Mouse (Mus musculus): ENCODE measurements around the gene Elfn1. TPM values are rescaled to one million over a fixed set of nuclear protein-coding genes. Genes with fewer than 3 reads are reported as not detected.

Gene Elfn1
- polyA plus RNA-seq, 1 experiment from 2014 or later, result 5.1 TPM

GRCm38 (mm10) chr5:140006861-140007260 lies 99.1 kb downstream of the Elfn1 start:
- WGBS, result 76% methylated on average over 8 of the region's 8 CpGs
- H3K9ac ChIP-seq (replicated peaks; ENCODE audit: low read depth, low read length), result no peak overlapping the region
- no peak overlapping the region for H3K4me3 ChIP-seq (ENCODE audit: low read depth, low read length)
- H3K36me3 ChIP-seq (ENCODE audit: control insufficient read depth, insufficient read depth, low read length), result no peaks in the 10 kb centered on the region
- H3K9me3 ChIP-seq (ENCODE audit: control insufficient read depth, low read length), result no peaks in the 10 kb centered on the region
- no peak overlapping the region for H3K27ac ChIP-seq (ENCODE audit: low read depth, low read length)
- H3K27me3 ChIP-seq (ENCODE audit: control insufficient read depth, insufficient read depth, low read length), result no peaks in the 10 kb centered on the region
- no peak for ATAC-seq (ENCODE audit: low read depth)
- no peak overlapping the region for H3K4me2 ChIP-seq (ENCODE audit: low read depth, low read length)
- 0 out of 2 replicates have a peak, but pooled peaks cover 4% of the 10 kb centered on the region for H3K4me1 ChIP-seq (ENCODE audit: control insufficient read depth, insufficient read depth, low read length)

DNA sequence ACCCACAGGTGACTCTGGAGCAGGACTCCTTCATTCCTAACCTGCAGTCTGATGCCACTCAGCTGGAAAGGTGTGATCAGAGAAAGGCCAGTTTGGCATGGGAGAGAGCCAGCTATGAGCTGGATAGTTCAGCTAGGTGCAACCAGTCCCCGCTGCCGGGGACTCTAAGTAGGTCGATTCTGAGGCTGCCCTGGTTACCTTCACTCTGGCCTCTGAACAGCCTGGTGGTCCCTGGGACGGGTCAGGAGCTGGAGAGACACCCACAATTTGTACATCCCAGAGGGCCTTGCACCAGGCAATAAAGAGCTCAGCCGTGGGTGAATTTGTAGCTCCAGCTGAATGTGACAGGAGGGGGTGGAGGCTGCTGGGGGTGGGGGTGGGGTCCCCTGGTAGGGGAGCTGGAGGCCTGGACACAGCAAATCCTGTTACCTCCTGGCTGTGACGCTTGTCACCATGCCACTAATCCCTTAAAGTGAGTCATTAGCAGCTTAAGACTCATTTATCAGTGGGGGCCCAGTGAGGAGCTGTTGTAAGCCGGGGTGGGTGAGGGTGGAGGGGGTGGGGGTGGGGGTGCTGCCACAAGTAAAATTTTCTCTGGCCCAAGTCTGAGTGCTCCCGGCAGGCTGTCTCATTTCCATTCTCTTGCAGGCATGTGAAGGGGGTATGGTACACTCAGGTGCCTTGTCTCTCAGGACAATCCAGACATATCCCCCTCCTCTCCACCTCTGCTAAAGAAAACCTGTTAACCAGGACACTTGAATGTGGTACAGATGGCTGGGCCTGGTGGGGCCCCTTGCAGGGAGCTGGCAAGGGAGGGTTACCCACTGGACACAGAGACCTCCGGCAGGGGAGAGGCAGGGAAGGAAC lies 100.1 kb downstream of the Elfn1 start:
- Histone ChIP-seq H3K9ac (replicated peaks; ENCODE audit: low read depth, low read length) (no peak overlapping the region), H3K27me3 (ENCODE audit: control insufficient read depth, insufficient read depth, low read length) (no peaks in the 10 kb centered on the region), H3K4me1 (ENCODE audit: control insufficient read depth, insufficient read depth, low read length) (0 out of 2 replicates have a peak, but pooled peaks cover 4% of the 10 kb centered on the region), H3K4me2 (ENCODE audit: low read depth, low read length) (no peak overlapping the region), H3K27ac (ENCODE audit: low read depth, low read length) (no peak overlapping the region), H3K9me3 (ENCODE audit: control insufficient read depth, low read length) (no peaks in the 10 kb centered on the region), H3K36me3 (ENCODE audit: control insufficient read depth, insufficient read depth, low read length) (no peaks in the 10 kb centered on the region), H3K4me3 (ENCODE audit: low read depth, low read length) (no peak overlapping the region)
- 44% methylated on average over 9 of the region's 9 CpGs for WGBS
- no peak for ATAC-seq (ENCODE audit: low read depth)

DNA sequence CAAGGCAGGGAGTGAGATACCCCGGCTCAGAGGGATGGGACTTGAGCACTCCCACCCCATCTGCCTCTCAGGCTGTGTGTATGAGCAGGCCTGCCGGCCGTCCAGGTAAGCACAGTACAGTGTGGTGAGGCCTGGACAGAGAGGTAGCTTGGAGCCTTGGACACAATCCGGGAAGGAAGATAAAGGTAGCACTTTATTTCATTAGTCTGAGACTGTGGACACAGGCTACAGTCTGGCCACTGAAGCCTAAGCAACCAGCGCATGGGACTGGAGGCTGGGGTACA lies 100.7 kb downstream of the Elfn1 start:
- ATAC-seq (ENCODE audit: low read depth), result no peak
- Histone ChIP-seq H3K36me3 (ENCODE audit: control insufficient read depth, insufficient read depth, low read length) (no peaks in the 10 kb centered on the region), H3K4me2 (ENCODE audit: low read depth, low read length) (no peak overlapping the region), H3K27ac (ENCODE audit: low read depth, low read length) (no peak overlapping the region), H3K4me1 (ENCODE audit: control insufficient read depth, insufficient read depth, low read length) (peaks cover 4% of the 10 kb centered on the region; the same call in 1 of the 2 replicates), H3K27me3 (ENCODE audit: control insufficient read depth, insufficient read depth, low read length) (no peaks in the 10 kb centered on the region), H3K4me3 (ENCODE audit: low read depth, low read length) (no peak overlapping the region), H3K9me3 (ENCODE audit: control insufficient read depth, low read length) (no peaks in the 10 kb centered on the region), H3K9ac (replicated peaks; ENCODE audit: low read depth, low read length) (no peak overlapping the region)
- 81% methylated on average over 5 of the region's 5 CpGs for WGBS

DNA sequence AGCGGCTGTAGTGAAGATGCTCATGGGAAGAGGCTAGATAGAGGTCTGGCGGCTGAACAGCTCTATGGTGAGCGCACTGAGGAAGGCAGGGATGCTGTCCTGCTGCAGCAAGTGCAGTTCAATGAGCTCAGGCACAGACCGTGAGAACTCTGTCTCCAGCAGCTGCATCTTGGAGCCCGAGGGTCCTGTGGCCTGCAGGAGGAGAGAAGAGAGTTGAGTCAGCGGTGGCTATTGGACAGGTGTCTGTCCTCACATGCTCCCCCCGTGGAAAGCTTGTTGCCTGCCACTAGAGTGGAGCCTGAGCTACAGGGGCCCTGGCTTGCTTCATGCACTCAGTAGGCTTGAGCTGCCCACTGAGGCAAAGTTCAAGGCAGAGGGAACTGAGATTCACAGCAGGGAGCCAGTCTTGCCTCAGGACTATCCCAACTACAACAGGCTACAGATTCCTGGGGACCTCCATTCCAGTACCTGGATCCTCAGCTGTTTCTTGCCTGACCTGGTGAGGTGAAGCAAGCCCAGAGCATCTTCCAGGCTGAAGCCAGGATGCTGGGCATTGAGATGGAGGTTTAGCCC lies 101.4 kb downstream of the Elfn1 start:
- Histone ChIP-seq H3K9ac (replicated peaks; ENCODE audit: low read depth, low read length) (no peak overlapping the region), H3K9me3 (ENCODE audit: control insufficient read depth, low read length) (no peaks in the 10 kb centered on the region), H3K27me3 (ENCODE audit: control insufficient read depth, insufficient read depth, low read length) (no peaks in the 10 kb centered on the region), H3K4me3 (ENCODE audit: low read depth, low read length) (no peak overlapping the region), H3K27ac (ENCODE audit: low read depth, low read length) (no peak overlapping the region), H3K4me2 (ENCODE audit: low read depth, low read length) (no peak overlapping the region), H3K36me3 (ENCODE audit: control insufficient read depth, insufficient read depth, low read length) (no peaks in the 10 kb centered on the region), H3K4me1 (ENCODE audit: control insufficient read depth, insufficient read depth, low read length) (peaks cover 7% of the 10 kb centered on the region; the same call in 1 of the 2 replicates)
- WGBS, result 86% methylated on average over 7 of the region's 7 CpGs
- ATAC-seq (ENCODE audit: low read depth), result no peak

GRCm38 (mm10) chr5:140010405-140010804 lies 102.7 kb downstream of the Elfn1 start:
- ATAC-seq (ENCODE audit: low read depth), result no peak

DNA sequence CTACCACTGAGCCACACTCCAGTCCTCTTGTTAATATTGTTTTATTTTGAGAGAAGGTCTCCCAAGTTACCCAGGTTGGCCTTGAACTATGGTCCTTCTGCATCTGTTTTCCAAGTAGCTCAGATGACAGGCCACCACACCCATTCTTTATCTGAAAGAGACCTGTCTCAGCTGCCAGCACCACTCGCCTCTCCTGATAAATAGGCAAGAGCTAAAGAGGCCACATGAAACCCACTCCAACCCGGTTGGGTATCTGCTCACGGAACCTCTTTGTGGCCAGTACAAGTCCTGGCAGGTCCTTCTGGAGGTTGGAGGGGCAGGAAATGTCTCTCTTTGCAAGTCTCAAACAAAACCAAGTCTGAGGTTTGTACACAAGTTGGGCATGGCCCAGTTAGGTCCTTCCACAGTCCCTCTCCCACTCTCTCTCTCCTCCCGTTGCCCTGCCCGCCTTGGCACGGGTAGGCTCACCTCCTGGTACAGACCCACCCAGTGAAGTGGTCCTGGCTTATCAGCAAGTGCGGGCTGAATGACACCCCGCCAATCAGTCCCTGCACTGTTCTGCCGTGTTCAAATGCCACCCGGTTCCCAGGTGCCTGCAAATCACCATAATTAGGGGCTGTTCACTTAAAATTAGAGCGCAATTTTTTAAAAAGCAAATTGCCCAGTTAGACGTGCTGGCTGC lies 104.7 kb downstream of the Elfn1 start:
- WGBS, result 76% methylated on average over 12 of the region's 12 CpGs
- Histone ChIP-seq H3K4me1 (ENCODE audit: control insufficient read depth, insufficient read depth, low read length) (peaks cover 7% of the 10 kb centered on the region; the same call in 1 of the 2 replicates), H3K9me3 (ENCODE audit: control insufficient read depth, low read length) (no peaks in the 10 kb centered on the region), H3K4me3 (ENCODE audit: low read depth, low read length) (no peak overlapping the region), H3K9ac (replicated peaks; ENCODE audit: low read depth, low read length) (no peak overlapping the region), H3K36me3 (ENCODE audit: control insufficient read depth, insufficient read depth, low read length) (no peaks in the 10 kb centered on the region), H3K4me2 (ENCODE audit: low read depth, low read length) (no peak overlapping the region), H3K27ac (ENCODE audit: low read depth, low read length) (no peak overlapping the region), H3K27me3 (ENCODE audit: control insufficient read depth, insufficient read depth, low read length) (no peaks in the 10 kb centered on the region)
- ATAC-seq (ENCODE audit: low read depth), result no peak

More at GRCm38 (mm10) chr5:140010405-140010804, 102.7 kb downstream of the Elfn1 start:
- H3K4me1 ChIP-seq (ENCODE audit: control insufficient read depth, insufficient read depth, low read length), result peaks cover 7% of the 10 kb centered on the region; the same call in 1 of the 2 replicates
- 79% methylated on average over 3 of the region's 3 CpGs for WGBS
- H3K4me3 ChIP-seq (ENCODE audit: low read depth, low read length), result no peak overlapping the region
- no peak overlapping the region for H3K27ac ChIP-seq (ENCODE audit: low read depth, low read length)
- no peaks in the 10 kb centered on the region for H3K9me3 ChIP-seq (ENCODE audit: control insufficient read depth, low read length)
- H3K4me2 ChIP-seq (ENCODE audit: low read depth, low read length), result no peak overlapping the region
- no peaks in the 10 kb centered on the region for H3K36me3 ChIP-seq (ENCODE audit: control insufficient read depth, insufficient read depth, low read length)
- H3K9ac ChIP-seq (replicated peaks; ENCODE audit: low read depth, low read length), result no peak overlapping the region
- no peaks in the 10 kb centered on the region for H3K27me3 ChIP-seq (ENCODE audit: control insufficient read depth, insufficient read depth, low read length)

DNA sequence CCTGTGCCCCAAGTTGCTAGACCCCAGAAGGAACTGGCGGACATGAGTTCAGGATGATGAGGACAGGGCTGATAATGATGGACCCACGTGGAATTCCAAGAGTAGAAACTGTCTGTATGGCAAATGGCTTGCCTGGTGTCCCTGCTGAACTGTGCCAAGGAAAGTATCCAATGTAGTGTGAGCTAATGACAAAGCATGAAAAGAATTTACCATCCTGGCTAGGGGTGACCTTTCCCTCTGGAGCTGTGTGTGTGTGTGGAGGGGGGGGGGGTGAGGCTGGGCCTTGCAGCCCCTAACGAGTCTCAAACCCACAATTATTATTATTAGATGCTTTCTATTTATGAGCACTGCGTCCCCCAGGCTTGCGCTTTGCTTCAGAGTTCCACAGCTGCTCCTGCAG lies 105.9 kb downstream of the Elfn1 start:
- no peaks in the 10 kb centered on the region for H3K9me3 ChIP-seq (ENCODE audit: control insufficient read depth, low read length)
- no peak overlapping the region for H3K4me2 ChIP-seq (ENCODE audit: low read depth, low read length)
- peaks cover 3% of the 10 kb centered on the region; the same call in 1 of the 2 replicates for H3K4me1 ChIP-seq (ENCODE audit: control insufficient read depth, insufficient read depth, low read length)
- no peak overlapping the region for H3K4me3 ChIP-seq (ENCODE audit: low read depth, low read length)
- H3K27me3 ChIP-seq (ENCODE audit: control insufficient read depth, insufficient read depth, low read length), result no peaks in the 10 kb centered on the region
- H3K9ac ChIP-seq (replicated peaks; ENCODE audit: low read depth, low read length), result no peak overlapping the region
- 69% methylated on average over 5 of the region's 5 CpGs for WGBS
- no peak for ATAC-seq (ENCODE audit: low read depth)
- no peaks in the 10 kb centered on the region for H3K36me3 ChIP-seq (ENCODE audit: control insufficient read depth, insufficient read depth, low read length)
- H3K27ac ChIP-seq (ENCODE audit: low read depth, low read length), result no peak overlapping the region

GRCm38 (mm10) chr5:140016896-140017295 lies 109.2 kb downstream of the Elfn1 start:
- ATAC-seq (ENCODE audit: low read depth), result no peak

GRCm38 (mm10) chr5:140018780-140019179 lies 111.0 kb downstream of the Elfn1 start:
- WGBS, result 76% methylated on average over 7 of the region's 7 CpGs
- H3K9ac ChIP-seq (replicated peaks; ENCODE audit: low read depth, low read length), result no peak overlapping the region
- H3K27ac ChIP-seq (ENCODE audit: low read depth, low read length), result no peak overlapping the region
- H3K4me3 ChIP-seq (ENCODE audit: low read depth, low read length), result no peak overlapping the region
- H3K27me3 ChIP-seq (ENCODE audit: control insufficient read depth, insufficient read depth, low read length), result no peaks in the 10 kb centered on the region
- ATAC-seq (ENCODE audit: low read depth), result no peak
- no peak overlapping the region for H3K4me2 ChIP-seq (ENCODE audit: low read depth, low read length)
- peaks cover 6% of the 10 kb centered on the region for H3K4me1 ChIP-seq (ENCODE audit: control insufficient read depth, insufficient read depth, low read length)
- no peaks in the 10 kb centered on the region for H3K36me3 ChIP-seq (ENCODE audit: control insufficient read depth, insufficient read depth, low read length)
- no peaks in the 10 kb centered on the region for H3K9me3 ChIP-seq (ENCODE audit: control insufficient read depth, low read length)

More at GRCm38 (mm10) chr5:140016896-140017295, 109.2 kb downstream of the Elfn1 start:
- Histone ChIP-seq H3K4me2 (ENCODE audit: low read depth, low read length) (no peak overlapping the region), H3K36me3 (ENCODE audit: control insufficient read depth, insufficient read depth, low read length) (no peaks in the 10 kb centered on the region), H3K9ac (replicated peaks; ENCODE audit: low read depth, low read length) (no peak overlapping the region), H3K4me1 (ENCODE audit: control insufficient read depth, insufficient read depth, low read length) (peaks cover 3% of the 10 kb centered on the region; the same call in 1 of the 2 replicates), H3K9me3 (ENCODE audit: control insufficient read depth, low read length) (no peaks in the 10 kb centered on the region), H3K4me3 (ENCODE audit: low read depth, low read length) (no peak overlapping the region), H3K27me3 (ENCODE audit: control insufficient read depth, insufficient read depth, low read length) (no peaks in the 10 kb centered on the region), H3K27ac (ENCODE audit: low read depth, low read length) (no peak overlapping the region)
- WGBS, result 100% methylated on average over 1 of the region's 1 CpGs

All from neural tube, embryonic 14.5 days (tissue).